Mouse (Mus musculus): ENCODE results near the gene Klf7.

DNA sequence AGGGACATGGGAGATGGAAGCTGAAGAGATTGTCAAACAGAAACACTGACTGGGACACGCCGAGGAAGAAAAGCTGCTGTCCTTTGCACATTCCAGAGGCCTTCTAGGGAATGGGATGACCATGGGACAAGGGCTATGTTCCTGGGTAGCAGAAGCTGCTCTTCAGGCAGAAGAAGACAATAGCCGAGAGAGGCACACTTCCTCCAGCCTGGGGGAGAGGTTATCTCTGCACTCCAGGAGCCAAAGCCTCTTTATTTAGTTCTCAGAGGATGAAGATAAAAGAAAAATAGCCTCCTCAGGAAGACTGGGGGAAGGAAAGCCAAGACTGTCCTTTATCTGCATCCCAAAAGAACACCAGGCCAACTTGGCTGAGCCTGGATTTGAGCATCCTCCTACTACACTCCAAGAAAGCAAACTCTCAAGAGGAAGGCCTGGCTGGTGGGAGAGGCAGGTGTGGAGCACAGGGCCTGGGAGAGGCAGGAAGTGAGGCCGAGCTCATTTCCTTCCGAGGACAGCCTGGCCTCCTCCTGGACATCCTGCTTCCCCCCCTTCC lies 81.2 kb downstream of the Klf7 start:
- TF ChIP-seq CTCF (IDR thresholded peaks at IDR 0.05) (no peak), EP300 (IDR thresholded peaks at IDR 0.05) (peak; percentile 96)
